Mouse (Mus musculus) E14TG2a.4 (cell line): ENCODE data around the gene Xrn1.

Experiments used
- H3K27me3 ChIP-seq: 2 replicates; pipeline ENCODE4 v1.6.1; 2014; ENCODE audit warnings: low read length, control low read depth; ENCODE audit not compliant: insufficient read depth
- H3K36me3 ChIP-seq: 2 replicates; pipeline ENCODE4 v1.6.1; 2014; ENCODE audit warnings: low read length, control low read depth; ENCODE audit not compliant: insufficient read depth
- H3K4me1 ChIP-seq: replicated peaks from 2 replicates; pipeline ENCODE4 v1.6.1; 2014; ENCODE audit warnings: low read depth, low read length, control low read depth
- H3K4me3 ChIP-seq: replicated peaks from 2 replicates; pipeline ENCODE4 v1.5.1; 2014; ENCODE audit warnings: mild to moderate bottlenecking, low read length
- H3K9me3 ChIP-seq: 2 replicates; pipeline ENCODE4 v1.6.1; 2014; ENCODE audit warnings: low read length, control low read depth
- CTCF ChIP-seq: conservative IDR thresholded peaks from 2 replicates; pipeline ENCODE4 v1.5.1; 2014; ENCODE audit warnings: low read length
- NANOG ChIP-seq: IDR thresholded peaks from 2 replicates; pipeline ENCODE4 v1.6.1; 2014; ENCODE audit warnings: borderline replicate concordance, low read length, mixed read lengths
- POU5F1 ChIP-seq: IDR thresholded peaks from 2 replicates; pipeline ENCODE4 v1.6.1; 2014; ENCODE audit warnings: low read length, borderline replicate concordance

The Xrn1 gene

DNA sequence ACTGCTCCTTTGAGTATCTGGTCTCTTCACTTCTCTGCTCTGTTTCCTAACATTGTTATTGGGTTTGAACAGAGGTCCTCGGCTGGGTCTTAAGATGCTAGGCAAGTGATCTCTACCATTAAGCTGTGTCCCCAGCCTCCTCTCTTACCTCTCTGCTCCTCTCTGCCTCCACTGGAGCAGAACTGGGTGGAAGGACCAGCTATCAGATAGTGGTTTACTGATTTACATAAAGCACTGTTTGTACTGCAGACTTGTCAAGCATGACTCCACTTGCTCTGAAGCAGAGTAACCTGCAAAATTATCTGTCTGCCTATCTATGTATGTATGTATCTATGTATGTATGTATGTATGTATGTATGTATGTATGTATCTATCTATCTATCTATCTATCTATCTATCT, 138.7 kb downstream of the Xrn1 start:
- TF ChIP-seq NANOG (no peak), POU5F1 (no peak), CTCF (no peak)

GRCm38 (mm10) chr9:96094341-96094740, 139.8 kb downstream of the Xrn1 start:
- TF ChIP-seq CTCF (no peak), POU5F1 (no peak), NANOG (no peak)
- Histone ChIP-seq H3K36me3 (no peaks in the 10 kb centered on the region), H3K4me1 (no peaks in the 10 kb centered on the region), H3K9me3 (peaks cover 97% of the 10 kb centered on the region), H3K27me3 (no peaks in the 10 kb centered on the region), H3K4me3 (no peak overlapping the region)

More for the DNA sequence above, 138.7 kb downstream of the Xrn1 start:
- Histone ChIP-seq H3K4me1 (peaks cover 5% of the 10 kb centered on the region; the same call in 1 of the 2 replicates), H3K27me3 (no peaks in the 10 kb centered on the region), H3K4me3 (no peak overlapping the region), H3K36me3 (no peaks in the 10 kb centered on the region), H3K9me3 (peaks cover 94% of the 10 kb centered on the region)

DNA sequence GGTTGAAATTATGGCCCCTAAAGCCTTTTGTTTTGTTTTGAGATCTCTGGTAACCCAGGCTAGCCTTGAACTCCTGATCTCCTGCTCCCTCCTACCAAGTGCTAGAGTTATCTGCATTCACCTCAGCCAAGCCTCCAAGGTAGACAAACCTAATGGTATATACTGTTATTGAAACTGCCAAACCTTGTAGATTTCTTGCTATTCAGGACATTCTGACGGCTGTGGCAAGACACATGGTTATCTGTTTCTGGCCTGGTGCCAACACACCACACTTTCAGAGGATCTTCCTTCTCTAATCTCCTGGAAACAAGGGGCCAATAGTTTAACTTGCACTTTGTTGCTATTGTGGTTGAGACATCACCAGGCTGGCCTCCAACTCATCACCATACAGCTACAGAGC, 140.6 kb downstream of the Xrn1 start:
- TF ChIP-seq CTCF (no peak), POU5F1 (no peak), NANOG (no peak)

GRCm38 (mm10) chr9:96102846-96103245, 148.3 kb downstream of the Xrn1 start:
- H3K27me3 ChIP-seq: no peaks in the 10 kb centered on the region
- H3K9me3 ChIP-seq: peaks cover 46% of the 10 kb centered on the region
- no peak for TF ChIP-seq POU5F1
- no peak for TF ChIP-seq NANOG
- no peak for TF ChIP-seq CTCF
- no peaks in the 10 kb centered on the region; the same call in 1 of the 2 replicates for H3K4me1 ChIP-seq
- no peaks in the 10 kb centered on the region for H3K36me3 ChIP-seq
- H3K4me3 ChIP-seq: no peak overlapping the region

More for the DNA sequence above, 140.6 kb downstream of the Xrn1 start:
- H3K4me1 ChIP-seq: no peaks in the 10 kb centered on the region
- no peak overlapping the region for H3K4me3 ChIP-seq
- peaks cover 97% of the 10 kb centered on the region for H3K9me3 ChIP-seq
- no peaks in the 10 kb centered on the region for H3K36me3 ChIP-seq
- no peaks in the 10 kb centered on the region for H3K27me3 ChIP-seq
